Mouse (Mus musculus) bone marrow, adult 2 months (tissue): ENCODE data around the gene Cpne5.

Experiments used
- CTCF ChIP-seq: fragments of 200-500 bp; IDR thresholded peaks from 2 replicates; pipeline ENCODE4 v1.5.1; 2011; ENCODE audit warnings: low read length, control low read depth; ENCODE audit not compliant: control insufficient read depth, insufficient read depth
- POLR2A ChIP-seq: fragments of 200-500 bp; IDR thresholded peaks from 2 replicates; pipeline ENCODE4 v1.6.1; 2011; ENCODE audit warnings: low read depth, mild to moderate bottlenecking, control low read depth, low read length, borderline replicate concordance; ENCODE audit not compliant: control insufficient read depth

DNA sequence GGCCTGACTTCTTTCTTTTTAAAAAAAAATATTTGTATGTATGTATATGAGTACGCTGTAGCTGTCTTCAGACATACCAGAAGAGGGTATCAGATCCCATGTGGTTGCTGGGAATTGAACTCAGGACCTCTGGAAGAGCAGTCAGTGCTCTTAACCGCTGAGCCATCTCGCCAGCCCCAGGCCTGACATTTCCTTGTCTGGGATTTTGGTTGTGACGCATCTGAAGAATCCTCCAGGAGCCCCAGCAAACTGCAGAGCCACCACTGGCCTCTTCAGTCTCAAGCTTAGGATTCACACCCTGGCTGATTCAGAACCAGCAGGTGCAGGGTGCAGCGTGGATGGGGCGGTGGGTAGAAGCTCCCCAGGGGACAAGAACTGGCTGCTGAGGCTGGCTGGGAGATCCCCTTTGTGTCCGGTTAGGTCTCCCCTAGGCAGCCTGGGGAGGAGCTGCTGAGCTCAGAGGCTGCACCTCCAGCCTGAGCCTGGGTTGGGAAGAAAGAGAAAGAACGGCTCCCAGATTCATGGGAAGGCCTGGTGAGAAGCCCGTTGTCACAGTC lies 59.4 kb downstream of the Cpne5 start:
- TF ChIP-seq POLR2A: no peak
- TF ChIP-seq CTCF: no peak
